Mouse (Mus musculus) limb, embryonic 13.5 days (tissue): ENCODE data around the gene Alg5. TPM values are rescaled to one million over a fixed set of nuclear protein-coding genes. Genes with fewer than 3 reads are reported as not detected.

ENCODE experiments used
- ATAC-seq: fragments of 200-750 bp; cut with Nextera tagmentation; 2 replicates; pipeline ENCODE4 v1.8.0; 2017; ENCODE audit warnings: low read depth, moderate number of reproducible peaks, moderate TSS enrichment; ENCODE audit not compliant: low FRiP score
- H3K27ac ChIP-seq: fragments of 300-500 bp; sonication (generic); 2 replicates; pipeline ENCODE4 v1.5.1; 2015; ENCODE audit warnings: inconsistent platforms, mild to moderate bottlenecking, moderate library complexity
- H3K27me3 ChIP-seq: fragments of 300-500 bp; sonication (generic); 2 replicates; pipeline ENCODE4 v1.6.1; 2015; ENCODE audit warnings: mild to moderate bottlenecking, inconsistent platforms
- H3K36me3 ChIP-seq: fragments of 300-500 bp; sonication (generic); 2 replicates; pipeline ENCODE4 v1.6.1; 2015; ENCODE audit warnings: inconsistent platforms, mild to moderate bottlenecking, moderate library complexity
- H3K4me1 ChIP-seq: fragments of 300-500 bp; sonication (generic); 2 replicates; pipeline ENCODE4 v1.6.1; 2015; ENCODE audit warnings: inconsistent platforms
- H3K4me2 ChIP-seq: fragments of 300-500 bp; sonication (generic); replicated peaks from 2 replicates; pipeline ENCODE4 v1.6.1; 2015; ENCODE audit warnings: inconsistent platforms, mild to moderate bottlenecking, moderate library complexity
- H3K4me3 ChIP-seq: fragments of 300-500 bp; sonication (generic); 2 replicates; pipeline ENCODE4 v1.5.1; 2015; ENCODE audit warnings: moderate library complexity, mild to moderate bottlenecking, inconsistent platforms
- H3K9ac ChIP-seq: fragments of 300-500 bp; sonication (generic); 2 replicates; pipeline ENCODE4 v1.6.1; 2015; ENCODE audit warnings: mild to moderate bottlenecking, inconsistent platforms
- H3K9me3 ChIP-seq: fragments of 300-500 bp; sonication (generic); 2 replicates; pipeline ENCODE4 v1.6.1; 2016; ENCODE audit warnings: inconsistent platforms
- WGBS: fragments of 180-500 bp; shearing (Covaris S2); methylation state at CpG from one replicate; pipeline ENCODE4 v1.1.7; 2015; 5-methylcytosine and 5-hydroxymethylcytosine counted together
- polyA plus RNA-seq: library from polyadenylated mRNA; unstranded; fragments of >200 nt; fragmentation: Nextera tagmentation; extraction: Ambion mirVana; gene quantifications from 2 replicates; pipeline ENCODE4 v1.2.1, GENCODE M21; 2015

The Alg5 gene
- polyA plus RNA-seq, 1 experiment from 2014 or later: 49.3 TPM

- Histone ChIP-seq H3K36me3 (peaks cover 5% of the 10 kb centered on the region; the same call in 1 of the 2 replicates), H3K9ac (no peak overlapping the region), H3K27me3 (no peaks in the 10 kb centered on the region), H3K4me3 (no peak overlapping the region), H3K9me3 (peaks cover 5% of the 10 kb centered on the region; the same call in 1 of the 2 replicates), H3K4me1 (no peaks in the 10 kb centered on the region), H3K27ac (no peak overlapping the region), H3K4me2 (no peak overlapping the region)
- 80% methylated on average over 17 of the region's 17 CpGs for WGBS
- ATAC-seq: no peak
These were observed 34.3 kb downstream of the Alg5 start for GRCm38 (mm10) chr3:54769349-54770275.

DNA sequence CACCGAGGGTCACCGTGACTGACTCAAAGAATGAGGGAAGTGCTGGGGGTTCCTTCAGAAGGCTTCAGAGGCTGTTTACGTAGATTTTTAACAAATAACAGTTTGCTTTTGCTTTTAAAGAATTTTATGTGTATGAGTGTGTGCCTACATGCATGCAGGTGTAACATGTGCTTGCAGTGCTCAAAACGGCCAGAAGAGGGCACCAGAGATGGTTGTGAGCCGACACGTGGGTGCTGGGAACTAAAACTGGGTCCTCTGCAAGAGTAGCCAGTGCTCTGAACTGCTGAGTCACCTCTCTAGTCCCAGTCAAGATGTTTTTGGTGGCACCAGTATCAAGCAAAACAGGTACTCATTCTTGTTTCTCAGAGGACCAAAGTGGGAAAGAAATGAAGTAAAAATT is 38.3 kb downstream of the Alg5 start:
- Histone ChIP-seq H3K9me3 (peaks cover 5% of the 10 kb centered on the region; the same call in 1 of the 2 replicates), H3K4me1 (no peaks in the 10 kb centered on the region), H3K36me3 (peaks cover 5% of the 10 kb centered on the region; the same call in 1 of the 2 replicates), H3K4me2 (no peak overlapping the region), H3K4me3 (no peak overlapping the region), H3K9ac (no peak overlapping the region), H3K27me3 (no peaks in the 10 kb centered on the region), H3K27ac (no peak overlapping the region)
- no peak for ATAC-seq
- WGBS: 87% methylated on average over 6 of the region's 6 CpGs

DNA sequence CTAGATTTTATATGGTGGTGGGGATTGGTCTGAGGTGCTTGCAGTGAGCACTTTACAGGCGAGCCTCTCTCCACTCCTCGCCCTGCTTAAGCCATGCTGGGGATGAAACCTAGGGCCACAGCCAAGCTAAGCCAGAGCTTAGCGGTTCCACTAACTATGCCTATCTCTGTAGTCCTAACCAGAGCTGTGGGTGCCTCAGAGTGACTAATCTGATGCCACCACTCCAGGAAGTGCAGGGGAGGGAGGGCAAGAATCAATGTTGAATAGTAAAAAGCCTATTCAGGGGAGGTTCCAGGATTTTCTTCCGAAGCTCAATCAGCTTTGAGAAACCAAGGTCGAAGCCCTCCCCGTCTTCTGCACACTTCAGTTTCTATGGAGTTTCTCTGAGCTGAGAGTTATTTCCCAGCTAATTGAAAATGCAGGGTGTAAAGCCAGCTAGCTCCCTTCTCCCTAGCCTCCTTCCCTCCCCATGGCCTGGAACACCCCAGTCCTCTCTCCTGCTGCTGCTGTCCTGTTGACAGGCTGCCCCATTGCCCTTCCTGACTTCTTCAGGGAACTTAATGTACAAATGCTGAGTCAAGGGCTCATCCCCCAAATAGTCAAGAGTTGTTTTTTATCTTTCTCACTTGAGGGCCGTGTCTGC is 40.8 kb downstream of the Alg5 start:
- H3K9ac ChIP-seq: no peak overlapping the region
- H3K4me2 ChIP-seq: no peak overlapping the region
- H3K4me1 ChIP-seq: no peaks in the 10 kb centered on the region
- H3K27me3 ChIP-seq: no peaks in the 10 kb centered on the region
- H3K4me3 ChIP-seq: no peak overlapping the region
- H3K36me3 ChIP-seq: peaks cover 8% of the 10 kb centered on the region; the same call in 1 of the 2 replicates
- peaks cover 5% of the 10 kb centered on the region; the same call in 1 of the 2 replicates for H3K9me3 ChIP-seq
- 73% methylated on average over 7 of the region's 7 CpGs for WGBS
- ATAC-seq: no peak
- no peak overlapping the region for H3K27ac ChIP-seq

- WGBS: 57% methylated on average over 2 of the region's 2 CpGs
- no peak for ATAC-seq
- Histone ChIP-seq H3K4me2 (no peak overlapping the region), H3K9me3 (peaks cover 13% of the 10 kb centered on the region), H3K27ac (no peak overlapping the region), H3K36me3 (peaks cover 40% of the 10 kb centered on the region), H3K4me1 (no peaks in the 10 kb centered on the region), H3K27me3 (no peaks in the 10 kb centered on the region), H3K4me3 (no peak overlapping the region), H3K9ac (no peak overlapping the region)
These were observed 55.3 kb downstream of the Alg5 start for GRCm38 (mm10) chr3:54790601-54791000.

DNA sequence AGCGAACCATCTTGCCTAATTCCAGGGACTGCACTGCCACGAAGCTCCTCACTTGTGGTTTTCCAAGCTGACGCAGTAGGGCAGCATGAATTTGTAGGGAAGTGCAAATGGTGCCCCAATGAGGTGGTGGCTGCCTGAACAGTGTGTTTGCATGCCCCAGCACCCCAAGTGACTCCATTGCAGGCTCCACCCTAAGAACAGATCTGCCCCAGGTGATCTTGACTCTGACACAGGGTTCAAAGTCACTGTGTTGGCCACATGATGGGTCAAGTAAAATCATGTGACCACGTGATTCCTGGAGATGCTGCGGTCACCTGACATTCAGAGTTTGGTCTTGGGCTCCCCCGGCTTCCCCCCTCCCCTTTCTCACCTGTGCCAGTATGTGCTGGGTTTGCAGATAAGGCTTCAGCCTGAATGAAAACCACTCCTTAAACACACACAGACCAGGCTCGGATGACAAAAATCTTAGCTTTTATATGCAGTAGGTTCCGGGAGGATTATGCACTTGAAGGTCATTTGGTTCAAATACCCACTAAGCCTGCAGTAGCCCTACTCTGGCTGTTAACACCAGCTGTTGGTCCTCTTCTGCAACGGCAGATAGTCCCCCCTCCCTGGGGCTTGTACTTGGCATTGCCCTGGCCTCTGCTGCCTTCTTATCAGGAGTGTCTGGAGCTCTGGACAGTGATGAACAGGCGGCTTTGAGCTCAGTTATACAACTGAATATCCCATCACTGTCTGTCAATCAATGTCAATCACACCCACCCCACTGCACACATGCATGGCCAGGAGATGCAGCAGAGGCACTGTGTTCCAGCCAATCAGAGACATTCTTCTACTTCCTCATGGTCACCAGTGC is 56.7 kb downstream of the Alg5 start:
- H3K4me3 ChIP-seq: no peak overlapping the region
- H3K9me3 ChIP-seq: peaks cover 13% of the 10 kb centered on the region
- no peak for ATAC-seq
- H3K9ac ChIP-seq: no peak overlapping the region
- no peak overlapping the region for H3K27ac ChIP-seq
- H3K27me3 ChIP-seq: no peaks in the 10 kb centered on the region
- H3K36me3 ChIP-seq: peaks cover 28% of the 10 kb centered on the region
- no peak overlapping the region for H3K4me2 ChIP-seq
- no peaks in the 10 kb centered on the region for H3K4me1 ChIP-seq
- WGBS: 71% methylated on average over 10 of the region's 10 CpGs

- no peaks in the 10 kb centered on the region for H3K4me1 ChIP-seq
- no peak overlapping the region for H3K4me2 ChIP-seq
- H3K4me3 ChIP-seq: no peak overlapping the region
- no peak overlapping the region for H3K9ac ChIP-seq
- peaks cover 13% of the 10 kb centered on the region for H3K9me3 ChIP-seq
- peaks cover 26% of the 10 kb centered on the region for H3K36me3 ChIP-seq
- no peaks in the 10 kb centered on the region for H3K27me3 ChIP-seq
- no peak for ATAC-seq
- 87% methylated on average over 6 of the region's 6 CpGs for WGBS
- no peak overlapping the region for H3K27ac ChIP-seq
These were observed 58.4 kb downstream of the Alg5 start for GRCm38 (mm10) chr3:54793762-54794161.

- Histone ChIP-seq H3K27me3 (no peaks in the 10 kb centered on the region), H3K36me3 (peaks cover 18% of the 10 kb centered on the region), H3K9me3 (peaks cover 13% of the 10 kb centered on the region), H3K9ac (no peak overlapping the region), H3K27ac (no peak overlapping the region), H3K4me2 (no peak overlapping the region), H3K4me3 (no peak overlapping the region), H3K4me1 (no peaks in the 10 kb centered on the region)
- 90% methylated on average over 5 of the region's 5 CpGs for WGBS
- ATAC-seq: no peak
These were observed 60.0 kb downstream of the Alg5 start for GRCm38 (mm10) chr3:54795379-54795778.

DNA sequence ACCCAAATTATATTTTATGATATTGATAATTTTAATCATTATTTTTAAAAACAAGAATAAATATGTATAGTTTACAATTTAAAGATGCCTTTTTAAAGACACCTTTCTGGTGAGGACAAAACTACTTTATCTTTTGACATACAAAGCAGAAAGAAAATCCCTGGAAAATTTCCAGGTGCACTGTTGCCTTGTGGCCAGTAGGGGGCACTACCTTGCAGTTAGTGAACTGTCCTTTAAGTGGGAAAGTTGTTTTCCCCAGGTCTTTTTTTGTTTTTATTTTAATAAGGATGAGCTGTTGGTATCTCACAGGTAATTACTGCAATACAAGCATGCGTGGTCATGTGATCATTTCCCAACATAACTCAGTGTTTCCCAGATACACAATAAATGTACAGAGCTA is 60.5 kb downstream of the Alg5 start:
- Histone ChIP-seq H3K27ac (no peak overlapping the region), H3K9me3 (peaks cover 13% of the 10 kb centered on the region), H3K4me3 (no peak overlapping the region), H3K4me1 (no peaks in the 10 kb centered on the region), H3K36me3 (peaks cover 18% of the 10 kb centered on the region), H3K27me3 (no peaks in the 10 kb centered on the region), H3K4me2 (no peak overlapping the region), H3K9ac (no peak overlapping the region)
- no peak for ATAC-seq
- 95% methylated on average over 1 of the region's 1 CpGs for WGBS

GRCm38 (mm10) chr3:54797211-54797610 is 61.9 kb downstream of the Alg5 start:
- Histone ChIP-seq H3K4me1 (no peaks in the 10 kb centered on the region), H3K27ac (no peak overlapping the region), H3K9ac (no peak overlapping the region), H3K36me3 (peaks cover 18% of the 10 kb centered on the region), H3K4me2 (no peak overlapping the region), H3K4me3 (no peak overlapping the region), H3K27me3 (no peaks in the 10 kb centered on the region), H3K9me3 (peaks cover 13% of the 10 kb centered on the region)
- WGBS: 38% methylated on average over 16 of the region's 16 CpGs
- ATAC-seq: peak; percentile 32; the same call in 1 of the 2 replicates
